In the genomic region with DNA sequence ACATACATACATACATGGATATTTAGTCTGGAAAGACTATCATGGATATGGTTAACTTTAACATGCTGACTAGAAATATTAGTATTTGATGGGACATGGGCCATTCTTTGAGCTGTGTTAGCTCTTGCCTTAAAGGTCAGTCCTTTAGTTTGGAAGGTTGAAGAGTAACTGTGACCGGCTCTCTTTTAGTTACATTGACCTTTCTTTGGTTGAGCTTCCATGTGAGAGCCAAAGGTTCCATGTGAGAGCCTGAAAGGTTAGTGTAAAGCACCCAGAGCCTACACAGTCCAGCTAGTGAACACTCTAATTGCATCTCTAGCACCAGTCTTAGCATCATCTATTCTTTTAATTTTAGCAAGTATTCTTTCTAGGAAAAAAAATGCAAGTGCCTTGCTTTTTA, we compare ENCODE assay signal across 23 mouse cellular contexts. TPM values are rescaled to one million over a fixed set of nuclear protein-coding genes. Genes with fewer than 3 reads are reported as not detected.
"Had no signal": no experiment of that assay in that cellular context is flagged by ENCODE, and none has a peak within 500 bp of the region (broad histone marks: within the 10 kb centered on the region; RNA-seq: fewer than 3 reads in every experiment).

No protein-coding gene starts in this region.

- H3K9ac ChIP-seq: forebrain, postnatal 0 days; heart, embryonic 13.5 days; heart, embryonic 15.5 days; hindbrain, embryonic 13.5 days; hindbrain, embryonic 15.5 days; limb, embryonic 13.5 days; limb, embryonic 15.5 days; liver, embryonic 14.5 days had no signal

- H3K27ac ChIP-seq: heart, adult 2 months; heart, embryonic 13.5 days; heart, embryonic 15.5 days; hindbrain, embryonic 13.5 days; hindbrain, embryonic 15.5 days; hindbrain, postnatal 0 days; limb, embryonic 13.5 days; limb, embryonic 15.5 days; liver, embryonic 14.5 days had no signal

- H3K4me2 ChIP-seq: heart, embryonic 11.5 days; heart, embryonic 13.5 days; heart, embryonic 15.5 days; hindbrain, embryonic 13.5 days; hindbrain, embryonic 15.5 days; limb, embryonic 13.5 days; limb, embryonic 15.5 days; liver, embryonic 11.5 days had no signal

- H3K4me1 ChIP-seq: heart, embryonic 15.5 days; hindbrain, embryonic 13.5 days; hindbrain, embryonic 15.5 days; limb, embryonic 15.5 days had no signal

- H3K36me3 ChIP-seq: heart, embryonic 13.5 days; heart, embryonic 15.5 days; hindbrain, embryonic 13.5 days; hindbrain, embryonic 15.5 days; limb, embryonic 13.5 days; limb, embryonic 15.5 days had no signal

- H3K27me3 ChIP-seq: heart, embryonic 13.5 days; heart, embryonic 15.5 days; hindbrain, embryonic 13.5 days; hindbrain, embryonic 15.5 days; limb, embryonic 13.5 days; limb, embryonic 15.5 days had no signal

- H3K9me3 ChIP-seq: heart, embryonic 13.5 days; heart, embryonic 15.5 days; hindbrain, embryonic 13.5 days; hindbrain, embryonic 15.5 days; limb, embryonic 13.5 days; limb, embryonic 15.5 days had no signal

- H3K4me3 ChIP-seq: heart, adult 2 months; heart, embryonic 13.5 days; heart, embryonic 15.5 days; hindbrain, embryonic 13.5 days; hindbrain, embryonic 15.5 days; limb, embryonic 13.5 days; limb, embryonic 15.5 days had no signal

- ATAC-seq: forebrain, postnatal 0 days; hindbrain, postnatal 0 days; intestine, embryonic 16.5 days had no signal

- DNase-seq: forebrain, postnatal 0 days; gastrocnemius, postnatal 14 days; gastrocnemius, postnatal 36 days; heart, adult 2 months; heart, postnatal 14 days; heart, postnatal 36 days; kidney, adult 18-20 months; kidney, postnatal 14 days; layer of hippocampus, adult 9-11 months; layer of hippocampus, postnatal 36 days; left cerebral cortex, postnatal 4 days had no signal

RNA-seq across cellular contexts. Expression of a gene that starts 54.7 kb away (rescaled TPM):
- total RNA-seq: hematopoietic stem cell, adult 5-6 weeks had no signal
